Mouse (Mus musculus) layer of hippocampus, postnatal 36 days (tissue): Measurements from ENCODE around the gene Mab21l2. TPM values are rescaled to one million over a fixed set of nuclear protein-coding genes. Genes with fewer than 3 reads are reported as not detected.

Source experiments
- DNase-seq, 2 experiments: peaks; one replicate each; pipeline ENCODE4 v3.0.0; 2022
- total RNA-seq, 2 experiments: library from RNA; stranded (reverse); gene quantifications; 2 replicates each; pipeline ENCODE4 v1.2.3; 2021

Gene Mab21l2
- total RNA-seq, 2 experiments from 2014 or later = not detected

DNA sequence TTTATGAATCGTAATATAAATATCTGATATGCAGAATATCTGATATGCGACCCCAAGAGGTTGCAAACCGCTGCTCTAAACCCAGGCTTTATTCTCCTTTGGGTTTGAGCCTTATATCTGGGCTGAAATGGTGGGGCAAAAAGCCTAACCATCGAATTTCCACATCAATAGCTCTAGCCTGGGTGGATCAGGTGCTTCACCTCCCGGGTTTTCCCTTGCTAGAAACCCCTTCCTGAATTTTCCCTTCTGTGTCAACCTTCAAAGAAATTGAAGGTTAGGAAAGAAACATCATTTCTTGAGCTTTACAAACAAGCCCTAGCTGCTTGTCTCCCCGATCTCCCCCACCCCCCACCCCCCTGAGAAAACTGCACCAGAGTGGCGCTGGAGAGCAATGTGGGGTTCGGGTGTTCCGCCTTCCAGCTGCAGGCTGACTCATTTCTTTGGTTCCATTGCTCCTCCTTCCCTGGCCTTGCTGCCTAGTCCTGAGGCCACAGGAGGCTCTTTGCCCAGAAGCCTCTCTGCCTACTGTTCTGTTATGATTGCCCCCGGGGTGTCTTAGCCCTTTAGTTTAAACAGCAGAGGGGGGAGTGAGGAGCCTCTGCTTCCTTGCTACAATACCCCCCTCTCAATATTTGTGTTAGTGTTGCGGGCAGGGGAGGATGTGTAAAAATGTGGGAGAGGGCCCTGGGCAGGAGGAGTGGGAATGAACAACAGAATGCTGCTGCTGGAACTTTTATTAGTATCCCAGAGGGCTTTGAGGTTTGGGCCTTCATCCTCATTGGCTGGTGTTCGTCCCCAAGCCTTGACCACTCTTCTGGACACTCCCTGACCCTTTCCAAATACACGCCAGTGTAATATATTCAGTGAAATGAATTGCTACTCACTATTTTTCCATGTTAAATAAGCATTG, 9.5 kb downstream of the Mab21l2 start:
- DNase-seq = no peak

DNA sequence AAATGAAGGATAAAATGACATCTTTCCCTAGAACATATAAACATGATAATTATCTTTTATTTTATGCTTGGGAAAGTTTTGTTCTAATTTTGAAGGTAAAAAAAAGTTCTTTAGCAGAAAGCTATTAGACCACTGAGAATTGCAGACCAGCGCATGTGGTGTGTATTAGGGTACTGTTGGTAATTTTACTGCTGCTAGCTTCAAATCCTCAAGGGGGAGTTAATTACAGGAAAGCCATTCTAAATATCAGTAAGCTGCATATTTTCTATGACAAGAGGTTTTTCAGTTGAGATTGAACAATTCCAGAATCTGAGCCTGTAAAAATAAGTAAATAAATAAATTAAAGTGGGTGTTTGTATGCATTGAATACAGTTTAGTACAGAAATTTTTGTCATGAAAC, 11.7 kb downstream of the Mab21l2 start:
- DNase-seq = no peak

DNA sequence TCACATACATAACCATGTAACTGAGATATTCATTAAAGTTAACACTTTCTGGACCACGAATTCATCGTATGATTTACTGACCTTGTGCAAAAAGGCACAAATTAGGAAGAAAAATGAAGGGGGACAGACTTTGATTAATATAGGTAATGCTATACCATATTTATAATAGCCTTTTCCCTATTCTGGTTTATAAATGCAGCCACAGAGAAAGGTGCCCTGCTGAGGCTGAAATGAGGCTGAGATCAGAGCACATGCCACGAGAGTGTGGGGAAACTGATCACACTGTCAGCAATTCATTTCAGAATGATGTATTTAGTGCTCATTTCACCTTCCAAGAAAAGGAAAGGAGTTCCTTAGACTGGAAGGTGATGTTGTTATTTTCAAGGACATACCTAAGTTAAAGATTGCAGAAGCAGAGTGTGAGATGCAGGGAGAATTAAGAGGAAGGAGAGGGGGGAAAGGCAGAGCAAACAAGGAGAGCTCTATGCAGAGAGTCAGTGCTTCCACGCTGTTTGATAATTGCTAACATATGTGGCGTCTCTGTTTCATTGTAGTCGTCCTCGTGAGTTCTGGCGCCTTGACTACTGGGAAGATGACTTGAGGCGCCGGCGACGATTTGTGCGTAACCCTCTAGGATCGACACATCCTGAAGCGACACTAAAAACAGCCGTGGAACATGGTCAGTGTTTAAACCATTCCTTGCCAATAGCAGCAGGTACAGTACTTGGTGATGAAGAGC, 16.7 kb downstream of the Mab21l2 start:
- no peak for DNase-seq

DNA sequence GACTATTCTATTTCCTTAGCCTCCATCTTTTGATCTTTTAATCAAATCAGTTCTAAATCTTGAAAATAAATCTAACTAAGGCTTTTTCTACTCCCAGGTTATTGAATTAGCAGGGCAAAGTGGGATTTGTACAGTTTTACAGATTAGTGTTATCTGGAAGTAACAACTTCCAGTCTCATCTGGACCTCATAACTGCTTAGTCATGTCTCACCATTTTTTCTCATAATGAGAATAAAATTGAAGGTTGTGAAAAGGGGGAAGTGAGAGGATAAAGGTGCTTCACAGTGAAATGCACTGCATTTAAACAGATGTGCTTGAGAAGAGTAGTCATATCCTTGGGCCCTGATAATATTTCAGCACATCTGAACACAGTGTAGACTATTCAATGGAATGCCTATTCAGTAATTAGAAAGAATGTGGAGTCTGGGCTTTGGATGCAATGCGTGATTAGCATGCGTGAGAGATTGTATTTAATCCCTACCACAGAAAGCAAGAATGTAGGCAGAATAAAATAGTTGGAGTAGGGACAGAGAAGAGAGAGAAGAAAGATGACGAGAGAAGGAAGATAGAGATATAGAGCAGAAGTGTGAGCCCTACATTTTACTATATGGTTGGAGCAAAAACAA, 25.4 kb downstream of the Mab21l2 start:
- DNase-seq = no peak

DNA sequence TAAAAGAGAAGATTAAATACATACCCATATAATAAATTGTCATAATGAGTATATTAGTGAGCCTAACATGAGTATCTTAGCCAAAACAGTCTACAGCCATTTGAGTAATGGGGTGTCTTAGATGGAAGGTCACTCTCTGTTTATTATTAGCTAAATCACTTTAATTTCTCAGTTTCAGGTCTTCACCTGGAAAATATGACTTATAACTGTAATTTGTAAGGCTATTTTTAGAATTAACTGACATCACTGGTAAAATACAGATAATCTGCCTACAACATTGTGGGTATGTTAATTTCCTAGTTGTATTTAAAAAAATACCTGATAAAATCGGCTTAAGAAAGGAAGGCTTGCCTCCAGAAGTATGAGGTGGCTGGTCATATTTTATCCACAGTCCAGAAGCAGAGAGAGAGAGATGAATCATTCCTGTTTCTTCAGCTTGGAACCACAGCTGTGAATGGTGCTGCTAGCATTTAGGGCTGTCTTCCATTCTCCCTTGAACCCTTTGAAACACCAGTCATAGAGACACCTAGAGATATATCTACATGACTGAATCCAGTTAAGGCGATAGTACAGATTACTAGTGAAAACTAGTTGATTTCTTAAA, 29.8 kb downstream of the Mab21l2 start:
- no peak for DNase-seq

DNA sequence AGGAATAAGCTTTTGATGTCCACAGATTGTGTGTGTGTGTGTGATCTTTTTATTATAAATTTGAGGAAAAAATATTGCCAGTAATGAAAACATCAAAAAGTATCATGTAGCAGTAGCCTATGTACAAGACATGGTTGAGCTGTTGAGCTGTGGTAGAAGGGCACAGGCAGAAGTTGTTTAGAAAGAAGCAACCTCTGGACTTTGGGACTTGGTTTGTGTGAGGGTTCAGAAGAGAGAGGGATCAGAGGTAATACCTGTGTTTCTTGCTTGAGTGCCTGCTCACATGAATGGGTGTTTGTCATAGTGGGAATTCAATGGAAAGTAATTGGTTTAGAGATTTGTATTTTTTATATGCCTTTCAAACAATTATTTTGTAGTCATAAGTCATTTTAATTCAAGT, 47.8 kb downstream of the Mab21l2 start:
- no peak for DNase-seq
